Mouse (Mus musculus) CH12.LX (cell line): ENCODE measurements around the gene Gm44502.

Experiments
- CTCF ChIP-seq, 2 experiments: IDR thresholded peaks in 1 of 2; conservative IDR thresholded peaks in 1 of 2; 2 replicates each; pipeline ENCODE4 v1.5.1; 2011 to 2012; ENCODE audit warnings: low read depth in 2 of 2, low read length in 2 of 2, improper control_type of control experiment in 1 of 2, inconsistent platforms in 1 of 2, mild to moderate bottlenecking in 1 of 2, moderate library complexity in 1 of 2
- ZNF384 ChIP-seq: IDR thresholded peaks from 2 replicates; pipeline ENCODE4 v1.6.1; 2012; ENCODE audit warnings: low read depth, low read length, improper control_type of control experiment, inconsistent platforms

DNA sequence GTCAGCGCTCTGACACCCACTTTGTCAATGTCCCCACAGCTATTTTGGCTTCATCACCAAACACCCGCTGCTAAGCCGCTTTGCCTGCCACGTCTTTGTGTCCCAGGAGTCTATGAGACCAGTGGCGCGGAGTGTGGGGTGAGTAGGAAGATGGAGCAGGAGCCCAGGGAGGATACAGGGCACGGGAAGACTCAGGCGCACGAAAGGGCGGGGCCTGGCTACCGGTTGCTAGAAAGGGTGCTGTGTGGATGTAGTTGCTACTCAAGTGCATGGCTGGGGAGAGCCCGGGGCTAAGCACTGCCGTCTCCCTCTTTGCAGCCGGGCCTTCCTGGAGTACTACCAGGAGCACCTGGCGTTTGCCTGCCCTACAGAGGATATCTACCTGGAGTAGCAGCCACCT is 31.8 kb upstream of the Gm44502 start:
- TF ChIP-seq CTCF (conservative IDR thresholded peaks at IDR 0.05 in 1 of 2, IDR thresholded peaks at IDR 0.05 in 1 of 2; ENCODE audit: low read depth in 2 of 2, low read length in 2 of 2) = no peak
- TF ChIP-seq ZNF384 = no peak
